Mouse (Mus musculus) forebrain, embryonic 14.5 days (tissue): ENCODE measurements at regions not wholly inside any gene's neighbourhood (a gene's known extent, or its start where the extent isn't known, plus 50 kb on each side); places are given as distances from the start of the nearest gene placed in this dataset.
A peak's percentile ranks its signal among the peaks of the same experiment; 100 is the strongest.

Experiments used
- ATAC-seq: fragments of 200-750 bp; cut with Nextera tagmentation; 2 replicates; pipeline ENCODE4 v1.8.0; 2017; ENCODE audit warnings: mild to moderate bottlenecking, moderate library complexity
- DNase-seq: peaks from one replicate; pipeline ENCODE4 v3.0.0-alpha.2; 2015; ENCODE audit warnings: low spot score
- H3K27ac ChIP-seq: fragments of 300-500 bp; sonication (generic); 2 replicates; pipeline ENCODE4 v1.5.1; 2014; ENCODE audit warnings: low read depth, mild to moderate bottlenecking, control low read depth, low read length, moderate library complexity
- H3K27me3 ChIP-seq: fragments of 300-500 bp; sonication (generic); replicated peaks from 2 replicates; pipeline ENCODE4 v1.6.1; 2014; ENCODE audit warnings: low read length, control low read depth, mixed read lengths; ENCODE audit not compliant: control insufficient read depth, insufficient read depth
- H3K36me3 ChIP-seq: fragments of 300-500 bp; sonication (generic); 2 replicates; pipeline ENCODE4 v1.6.1; 2014; ENCODE audit warnings: low read length, control low read depth; ENCODE audit not compliant: control insufficient read depth, insufficient read depth
- H3K4me1 ChIP-seq: fragments of 300-500 bp; sonication (generic); 2 replicates; pipeline ENCODE4 v1.6.1; 2014; ENCODE audit warnings: antibody characterized with exemption, low read length, control low read depth; ENCODE audit not compliant: control insufficient read depth, insufficient read depth
- H3K4me2 ChIP-seq: fragments of 300-500 bp; sonication (generic); 2 replicates; pipeline ENCODE4 v1.6.1; 2014; ENCODE audit warnings: mild to moderate bottlenecking, control low read depth, low read length
- H3K4me3 ChIP-seq: fragments of 300-500 bp; sonication (generic); 2 replicates; pipeline ENCODE4 v1.5.1; 2014; ENCODE audit warnings: low read depth, low read length, control low read depth
- H3K9ac ChIP-seq: fragments of 300-500 bp; sonication (generic); 2 replicates; pipeline ENCODE4 v1.6.1; 2014; ENCODE audit warnings: mild to moderate bottlenecking, low read length, control low read depth, moderate library complexity
- H3K9me3 ChIP-seq: fragments of 300-500 bp; sonication (generic); replicated peaks from 2 replicates; pipeline ENCODE4 v1.6.1; 2016; ENCODE audit warnings: low read length, control low read depth, mixed read lengths; ENCODE audit not compliant: control insufficient read depth
- WGBS: fragments of 180-500 bp; shearing (Covaris S2); extraction: QIAGEN DNeasy Blood & Tissue Kit; methylation state at CpG from one replicate; pipeline ENCODE4 v1.1.7; 2014; 5-methylcytosine and 5-hydroxymethylcytosine counted together

GRCm38 (mm10) chr4:140385686-140386085 is 139.1 kb upstream of the Igsf21 start:
- ATAC-seq (no peak), DNase-seq (no peak)
- H3K27me3 ChIP-seq: no peaks in the 10 kb centered on the region
- H3K36me3 ChIP-seq: no peaks in the 10 kb centered on the region
- H3K4me2 ChIP-seq: no peak overlapping the region
- H3K4me3 ChIP-seq: no peak overlapping the region
- H3K27ac ChIP-seq: no peak overlapping the region
- no peaks in the 10 kb centered on the region for H3K9me3 ChIP-seq
- 48% methylated on average over 6 of the region's 6 CpGs for WGBS
- H3K4me1 ChIP-seq: no peaks in the 10 kb centered on the region; the same call in 1 of the 2 replicates
- H3K9ac ChIP-seq: no peak overlapping the region

GRCm38 (mm10) chr4:140385226-140385625 is 138.6 kb upstream of the Igsf21 start:
- no peak overlapping the region for H3K4me2 ChIP-seq
- H3K4me1 ChIP-seq: no peaks in the 10 kb centered on the region; the same call in 1 of the 2 replicates
- no peak for DNase-seq
- WGBS: 88% methylated on average over 14 of the region's 14 CpGs
- H3K27ac ChIP-seq: no peak overlapping the region
- no peak overlapping the region for H3K9ac ChIP-seq
- H3K9me3 ChIP-seq: no peaks in the 10 kb centered on the region
- H3K27me3 ChIP-seq: no peaks in the 10 kb centered on the region
- H3K36me3 ChIP-seq: no peaks in the 10 kb centered on the region
- no peak for ATAC-seq
- no peak overlapping the region for H3K4me3 ChIP-seq

GRCm38 (mm10) chr4:140383596-140383995 is 137.0 kb upstream of the Igsf21 start:
- Histone ChIP-seq H3K36me3 (no peaks in the 10 kb centered on the region), H3K9me3 (no peaks in the 10 kb centered on the region), H3K27ac (no peak overlapping the region), H3K4me1 (no peaks in the 10 kb centered on the region; the same call in 1 of the 2 replicates), H3K9ac (no peak overlapping the region), H3K4me2 (no peak overlapping the region), H3K4me3 (no peak overlapping the region), H3K27me3 (no peaks in the 10 kb centered on the region)
- ATAC-seq: no peak
- 86% methylated on average over 7 of the region's 7 CpGs for WGBS
- no peak for DNase-seq

GRCm38 (mm10) chr4:140380733-140381132 is 134.1 kb upstream of the Igsf21 start:
- H3K27ac ChIP-seq: 0 out of 2 replicates have a peak overlapping the region, but pooled peaks have one; percentile 6
- H3K4me1 ChIP-seq: no peaks in the 10 kb centered on the region; the same call in 1 of the 2 replicates
- no peak overlapping the region for H3K4me3 ChIP-seq
- 1% methylated on average over 13 of the region's 13 CpGs for WGBS
- no peak overlapping the region for H3K9ac ChIP-seq
- no peaks in the 10 kb centered on the region for H3K9me3 ChIP-seq
- ATAC-seq (peak; percentile 52), DNase-seq (peak; percentile 81)
- H3K27me3 ChIP-seq: no peaks in the 10 kb centered on the region
- H3K4me2 ChIP-seq: peak overlapping the region; percentile 20
- H3K36me3 ChIP-seq: no peaks in the 10 kb centered on the region

- H3K4me3 ChIP-seq: no peak overlapping the region
- ATAC-seq: no peak
These were observed 131.4 kb upstream of the Igsf21 start for GRCm38 (mm10) chr4:140377941-140378340.

GRCm38 (mm10) chr4:140372586-140373325 is 126.2 kb upstream of the Igsf21 start:
- H3K9me3 ChIP-seq: no peaks in the 10 kb centered on the region
- no peak overlapping the region for H3K4me2 ChIP-seq
- H3K36me3 ChIP-seq: no peaks in the 10 kb centered on the region
- peaks cover 3% of the 10 kb centered on the region; the same call in 1 of the 2 replicates for H3K4me1 ChIP-seq
- peak overlapping the region; percentile 5; the same call in 1 of the 2 replicates for H3K27ac ChIP-seq
- no peak overlapping the region for H3K4me3 ChIP-seq
- WGBS: 36% methylated on average over 11 of the region's 11 CpGs
- H3K9ac ChIP-seq: no peak overlapping the region
- 0 out of 2 replicates have a peak, but pooled peaks cover 3% of the 10 kb centered on the region for H3K27me3 ChIP-seq
- ATAC-seq (no peak), DNase-seq (peak; percentile 68)

More at GRCm38 (mm10) chr4:140377941-140378340, 131.4 kb upstream of the Igsf21 start:
- DNase-seq: no peak
- no peaks in the 10 kb centered on the region for H3K36me3 ChIP-seq
- H3K9me3 ChIP-seq: no peaks in the 10 kb centered on the region
- WGBS: 73% methylated on average over 1 of the region's 1 CpGs
- no peaks in the 10 kb centered on the region for H3K27me3 ChIP-seq
- H3K4me2 ChIP-seq: no peak overlapping the region
- no peak overlapping the region for H3K9ac ChIP-seq
- H3K27ac ChIP-seq: no peak overlapping the region
- H3K4me1 ChIP-seq: no peaks in the 10 kb centered on the region; the same call in 1 of the 2 replicates

GRCm38 (mm10) chr4:140371426-140372213 is 125.0 kb upstream of the Igsf21 start:
- H3K4me3 ChIP-seq: no peak overlapping the region
- 86% methylated on average over 20 of the region's 20 CpGs for WGBS
- H3K36me3 ChIP-seq: no peaks in the 10 kb centered on the region
- no peaks in the 10 kb centered on the region for H3K9me3 ChIP-seq
- H3K9ac ChIP-seq: no peak overlapping the region
- no peak overlapping the region for H3K27ac ChIP-seq
- no peak overlapping the region for H3K4me2 ChIP-seq
- H3K4me1 ChIP-seq: peaks cover 6% of the 10 kb centered on the region; the same call in 1 of the 2 replicates
- DNase-seq (no peak), ATAC-seq (no peak)
- H3K27me3 ChIP-seq: 0 out of 2 replicates have a peak, but pooled peaks cover 3% of the 10 kb centered on the region

GRCm38 (mm10) chr4:140366975-140367680 is 120.5 kb upstream of the Igsf21 start:
- Histone ChIP-seq H3K36me3 (no peaks in the 10 kb centered on the region), H3K4me2 (no peak overlapping the region), H3K27me3 (0 out of 2 replicates have a peak, but pooled peaks cover 3% of the 10 kb centered on the region), H3K9me3 (no peaks in the 10 kb centered on the region), H3K4me1 (peaks cover 6% of the 10 kb centered on the region; the same call in 1 of the 2 replicates), H3K4me3 (no peak overlapping the region), H3K9ac (no peak overlapping the region), H3K27ac (no peak overlapping the region; the same call in 1 of the 2 replicates)
- DNase-seq: peak; percentile 86
- 16% methylated on average over 8 of the region's 8 CpGs for WGBS
- peak; percentile 78 for ATAC-seq
